ENCODE assay signal across 23 mouse cellular contexts in genomic region chr6:89591531-89591930, GRCm38 (mm10).
"Had no signal": no experiment of that assay in that cellular context is flagged by ENCODE, and none has a peak within 500 bp of the region (broad histone marks: within the 10 kb centered on the region; RNA-seq: fewer than 3 reads in every experiment).

No protein-coding gene starts in this region.

- ATAC-seq: hindbrain, embryonic 16.5 days; intestine, embryonic 16.5 days; liver, embryonic 12.5 days had no signal

- H3K27ac ChIP-seq: heart, adult 2 months; heart, embryonic 13.5 days; heart, embryonic 15.5 days; hindbrain, embryonic 12.5 days; hindbrain, embryonic 14.5 days; kidney, embryonic 15.5 days; kidney, postnatal 0 days; limb, embryonic 13.5 days; limb, embryonic 15.5 days; liver, embryonic 12.5 days had no signal

- H3K9me3 ChIP-seq: heart, embryonic 13.5 days; heart, embryonic 15.5 days; hindbrain, embryonic 12.5 days; kidney, embryonic 15.5 days; limb, embryonic 13.5 days; limb, embryonic 15.5 days; liver, embryonic 12.5 days had no signal

- H3K4me3 ChIP-seq: heart, adult 2 months; heart, embryonic 13.5 days; heart, embryonic 15.5 days; hindbrain, embryonic 12.5 days; kidney, embryonic 15.5 days; limb, embryonic 13.5 days; limb, embryonic 15.5 days; liver, embryonic 12.5 days had no signal

- H3K9ac ChIP-seq: heart, embryonic 13.5 days; heart, embryonic 15.5 days; hindbrain, embryonic 12.5 days; hindbrain, embryonic 14.5 days; kidney, embryonic 15.5 days; limb, embryonic 13.5 days; limb, embryonic 15.5 days; liver, embryonic 12.5 days had no signal

- H3K27me3 ChIP-seq: heart, embryonic 13.5 days; heart, embryonic 15.5 days; hindbrain, embryonic 12.5 days; kidney, embryonic 15.5 days; limb, embryonic 13.5 days; limb, embryonic 15.5 days; liver, embryonic 12.5 days had no signal

- DNase-seq: gastrocnemius, postnatal 14 days; gastrocnemius, postnatal 36 days; heart, adult 2 months; heart, postnatal 14 days; heart, postnatal 36 days; kidney, adult 11 months; kidney, adult 2 months; kidney, adult 9 months; kidney, postnatal 14 days; kidney, postnatal 36 days; layer of hippocampus, adult 9-11 months; layer of hippocampus, postnatal 36 days had no signal

- H3K36me3 ChIP-seq: heart, embryonic 13.5 days; heart, embryonic 15.5 days; hindbrain, embryonic 12.5 days; kidney, embryonic 15.5 days; limb, embryonic 13.5 days; limb, embryonic 15.5 days; liver, embryonic 12.5 days had no signal

- H3K4me2 ChIP-seq: heart, embryonic 13.5 days; heart, embryonic 15.5 days; hindbrain, embryonic 12.5 days; hindbrain, embryonic 14.5 days; kidney, embryonic 15.5 days; limb, embryonic 13.5 days; limb, embryonic 15.5 days; liver, embryonic 12.5 days had no signal
